Mouse (Mus musculus) 3T3-L1 (cell line): ENCODE data around the gene Wdtc1.

Source experiments
- DNase-seq: peaks from one replicate; pipeline ENCODE4 v3.0.0-alpha.2; 2015; ENCODE audit warnings: low read depth, low spot score

The Wdtc1 gene

DNA sequence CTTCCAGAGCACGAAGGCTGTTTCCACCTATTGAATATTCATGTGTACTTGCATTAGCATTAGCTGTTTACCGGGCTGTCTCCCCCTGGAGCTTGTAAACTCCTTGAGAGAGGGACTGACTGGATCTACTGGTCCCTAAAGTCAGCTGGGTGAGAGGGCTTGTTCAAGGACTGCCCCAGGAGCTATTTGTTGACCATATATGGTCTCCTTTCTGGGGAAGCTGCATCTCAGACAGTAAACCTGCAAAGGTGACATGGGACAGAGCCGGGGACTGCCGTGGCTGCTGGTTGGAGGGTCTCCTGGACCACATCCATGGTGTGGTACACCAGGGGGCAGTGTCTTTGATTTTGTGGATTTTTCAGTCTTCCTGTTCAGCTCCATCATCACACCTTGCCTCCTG is 70.6 kb downstream of the Wdtc1 start:
- no peak for DNase-seq

DNA sequence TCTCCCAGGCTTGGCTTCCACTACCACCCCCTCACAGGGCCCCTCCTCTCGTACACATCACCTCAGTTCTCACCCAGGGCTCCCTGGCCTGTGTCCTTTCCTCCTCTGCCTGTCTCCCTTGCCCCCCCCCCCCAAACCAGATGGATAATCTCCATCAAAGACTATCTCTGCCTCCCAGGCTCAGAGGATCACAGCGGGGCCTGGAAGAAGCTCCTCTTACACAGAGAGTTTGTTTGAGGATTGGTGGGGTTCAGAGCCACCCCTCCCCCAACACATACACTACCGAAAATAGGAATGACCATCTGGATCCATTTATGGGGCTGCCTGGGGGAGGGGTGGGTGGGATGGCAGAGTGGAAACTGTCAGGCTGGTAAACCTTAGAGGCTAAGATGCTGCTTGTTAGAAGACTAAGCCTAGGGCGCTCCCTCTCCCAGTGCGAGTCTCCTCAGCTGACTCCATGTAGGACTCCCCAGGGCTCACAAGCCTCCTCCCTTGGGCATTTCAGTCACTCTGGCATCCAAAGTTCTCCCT is 71.3 kb downstream of the Wdtc1 start:
- DNase-seq = peak; percentile 29

GRCm38 (mm10) chr4:133281513-133281912 is 71.8 kb downstream of the Wdtc1 start:
- DNase-seq = no peak

DNA sequence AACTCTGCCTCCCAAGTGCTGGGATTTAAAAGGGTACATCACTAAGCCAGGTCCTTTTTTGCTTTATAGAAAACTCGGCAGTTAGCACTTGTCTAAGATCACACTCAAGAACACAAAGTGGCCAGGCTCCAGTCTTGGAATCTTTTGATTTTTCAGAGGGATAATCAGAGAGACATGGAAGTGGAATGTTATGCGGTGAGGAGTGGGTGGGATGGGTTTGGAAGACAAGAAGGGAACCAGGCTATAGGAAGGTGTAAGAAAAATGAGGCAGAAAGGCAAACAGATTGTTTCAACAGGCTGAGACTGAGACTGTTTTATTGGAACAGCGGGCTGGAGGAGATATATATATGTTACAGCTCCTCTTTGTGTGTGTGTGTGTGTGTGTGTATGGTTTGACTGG is 74.8 kb downstream of the Wdtc1 start:
- no peak for DNase-seq

GRCm38 (mm10) chr4:133278067-133278466 is 75.2 kb downstream of the Wdtc1 start:
- DNase-seq = no peak

- peak; percentile 96 for DNase-seq
Observed at GRCm38 (mm10) chr4:133277104-133278026, 75.9 kb downstream of the Wdtc1 start, which contains the start of gene Tmem222. TSS of gene Tmem222 (minus strand) at chr4:133277792.

- no peak for DNase-seq
Observed at GRCm38 (mm10) chr4:133270929-133271328, 82.4 kb downstream of the Wdtc1 start.

- peak; percentile 80 for DNase-seq
Observed at GRCm38 (mm10) chr4:133269596-133269995, 83.7 kb downstream of the Wdtc1 start.

- no peak for DNase-seq
Observed at GRCm38 (mm10) chr4:133268931-133269330, 84.3 kb downstream of the Wdtc1 start.

- no peak for DNase-seq
Observed at GRCm38 (mm10) chr4:133266248-133266880, 86.9 kb downstream of the Wdtc1 start.

GRCm38 (mm10) chr4:133265759-133266158 is 87.5 kb downstream of the Wdtc1 start:
- DNase-seq = no peak

DNA sequence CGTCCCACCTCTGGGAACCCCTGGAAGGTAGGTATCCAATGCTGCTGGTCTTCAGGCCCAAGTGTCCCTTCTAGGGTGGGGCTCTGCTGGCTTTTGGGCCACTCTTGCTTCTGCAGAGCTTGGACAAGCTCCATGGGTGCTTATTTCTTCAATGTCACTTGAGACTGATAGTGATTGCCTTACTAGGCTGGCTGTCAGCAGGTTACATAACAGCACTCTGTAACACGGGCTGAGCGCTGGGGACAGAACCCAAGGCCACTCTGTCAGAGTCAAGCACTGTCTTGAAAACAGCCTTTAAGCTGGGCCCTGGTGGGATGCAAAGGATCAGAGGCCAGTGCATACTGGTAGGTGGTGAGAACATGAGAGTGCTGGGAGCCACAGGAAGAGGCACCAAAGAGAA is 88.0 kb downstream of the Wdtc1 start:
- DNase-seq = no peak

DNA sequence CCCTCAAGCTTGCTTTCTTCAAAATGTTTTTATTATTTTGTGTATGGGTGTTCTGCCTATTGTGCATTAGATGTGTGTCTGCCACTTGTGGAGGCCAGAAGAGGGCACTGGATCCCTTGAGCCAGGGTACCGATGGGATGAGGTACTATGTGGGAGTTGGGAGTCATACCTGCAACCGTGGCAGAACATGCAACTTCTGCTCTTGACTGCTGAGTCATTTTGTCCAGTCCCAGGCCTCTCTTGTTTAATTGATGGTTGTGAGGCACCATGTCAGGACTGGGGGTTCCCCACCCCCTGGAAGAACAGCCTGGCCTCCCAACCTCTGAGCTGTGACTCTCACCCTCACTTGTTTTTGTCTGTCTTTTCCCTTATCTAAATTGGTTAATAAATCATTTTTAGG is 88.7 kb downstream of the Wdtc1 start:
- no peak for DNase-seq

DNA sequence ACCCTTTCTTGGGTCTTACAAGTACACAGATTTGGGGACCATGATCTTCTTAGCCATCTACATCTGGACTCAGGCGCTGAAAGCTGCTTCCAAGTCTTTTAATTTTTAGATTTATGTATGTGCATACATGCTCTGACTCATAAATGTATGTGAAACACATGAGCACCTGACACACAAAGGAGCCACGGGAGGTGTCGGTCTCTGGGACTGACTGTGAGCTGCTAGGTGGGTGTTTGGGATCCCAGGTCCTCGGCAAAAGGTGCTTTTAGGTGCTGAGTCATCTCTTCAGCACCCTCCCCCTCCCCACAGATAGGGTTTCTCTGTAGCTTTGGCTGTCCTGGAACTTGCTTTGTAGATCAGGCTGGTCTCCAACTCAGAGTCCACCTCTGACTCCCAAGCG is 89.5 kb downstream of the Wdtc1 start:
- no peak for DNase-seq

- no peak for DNase-seq
Observed at GRCm38 (mm10) chr4:133262882-133263281, 90.4 kb downstream of the Wdtc1 start, which contains the start of gene Sytl1. TSS of gene Sytl1 (minus strand) at chr4:133263113.

GRCm38 (mm10) chr4:133262375-133262765 is 90.9 kb downstream of the Wdtc1 start:
- DNase-seq = no peak

GRCm38 (mm10) chr4:133261641-133262374 is 91.5 kb downstream of the Wdtc1 start:
- no peak for DNase-seq

DNA sequence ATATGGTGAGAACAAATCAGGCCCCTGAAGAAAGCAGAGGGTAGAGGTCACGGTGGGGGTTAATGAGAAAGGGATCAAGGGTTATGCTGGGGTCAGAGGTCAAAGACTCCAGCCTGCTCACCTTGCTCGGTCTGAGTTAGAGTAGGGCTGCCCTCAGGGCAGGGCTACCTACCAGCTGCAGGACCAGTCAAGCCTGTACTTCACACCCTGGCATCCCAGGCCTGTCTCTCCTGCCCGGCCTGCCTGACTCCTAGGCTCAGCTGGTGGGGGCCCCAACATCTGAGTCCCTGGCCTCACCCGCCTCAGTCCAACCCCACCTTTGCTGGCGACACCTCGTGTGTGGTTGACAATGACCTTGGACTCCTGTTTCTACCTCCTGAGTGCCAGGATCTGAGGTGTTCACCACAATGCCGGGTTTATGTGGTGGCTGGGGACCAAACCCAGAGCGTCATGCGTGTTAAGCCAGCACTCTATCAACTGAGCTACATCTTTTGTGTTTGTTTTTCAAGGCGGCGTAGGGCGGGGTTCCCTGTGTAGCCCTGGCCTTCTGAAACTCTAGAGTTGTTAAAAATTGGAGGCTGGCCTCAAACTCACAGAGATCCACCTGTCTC is 95.4 kb downstream of the Wdtc1 start:
- no peak for DNase-seq

DNA sequence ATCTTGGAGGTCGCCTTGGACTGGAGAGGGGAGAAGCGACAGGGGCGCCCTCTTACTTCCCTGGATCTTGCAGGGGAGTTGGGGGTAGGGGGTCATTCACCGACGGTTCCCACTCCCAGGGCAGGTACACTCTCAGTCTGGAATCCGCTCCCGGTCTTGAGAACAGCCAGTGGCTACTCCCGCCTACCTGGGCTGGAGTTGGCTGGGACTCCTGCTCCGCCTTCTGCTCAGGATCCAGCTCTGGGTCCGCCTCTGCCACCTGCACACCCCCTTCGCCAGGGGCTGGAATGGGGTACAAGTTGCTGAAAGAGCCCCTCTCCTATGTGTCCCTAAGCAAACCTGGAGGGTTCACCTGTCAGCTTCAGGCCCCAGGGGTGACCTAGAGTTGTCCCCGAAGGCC is 96.1 kb downstream of the Wdtc1 start:
- no peak for DNase-seq

- no peak for DNase-seq
Observed at GRCm38 (mm10) chr4:133256820-133257219, 96.5 kb downstream of the Wdtc1 start.

- no peak for DNase-seq
Observed at GRCm38 (mm10) chr4:133255392-133255791, 97.9 kb downstream of the Wdtc1 start.
